Mouse (Mus musculus): Measurements from ENCODE around the gene Ccs. TPM values are rescaled to one million over a fixed set of nuclear protein-coding genes. Genes with fewer than 3 reads are reported as not detected.
"Not testable (repeated sequence)": the region's sequence is repeated elsewhere in the genome, so short reads cannot be mapped to it uniquely, and the experiment has no call there.

The Ccs gene
- total RNA-seq (2021): 10 to 100 TPM; 39.4 to 47.5 TPM
- long read RNA-seq, transcript Ccs-201 (8 exons, 1,067 nt): major isoform, 31 of 38 reads
- long read RNA-seq, partial matches to known transcripts: 3 of 38 reads
- long read RNA-seq, other reads (novel, unspliced or antisense): 3 of 38 reads

DNA sequence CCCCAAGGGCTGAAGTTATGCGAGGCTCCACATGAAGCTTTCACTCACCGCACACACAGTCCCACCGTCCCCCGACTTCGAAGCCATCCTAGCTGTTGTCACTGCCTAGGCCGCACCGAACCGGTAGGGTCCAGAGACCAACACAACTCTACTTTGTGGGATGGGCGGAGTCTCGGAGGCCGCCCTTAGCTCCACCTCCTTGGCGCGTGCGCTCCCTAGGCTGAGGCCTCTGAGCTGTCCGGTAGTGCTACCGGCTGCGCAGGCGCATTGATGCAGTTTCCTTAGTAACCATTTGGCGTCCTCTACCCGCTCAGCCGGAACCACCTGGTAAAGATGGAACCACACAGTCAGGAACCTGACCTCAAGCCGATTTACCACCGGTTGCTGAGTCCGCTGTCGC is at the start of gene Ccs, which contains the start of gene Ccdc87:
Ccs (minus strand) TSS at position 184 of the 400 bp plus-strand sequence.
Ccdc87 (plus strand) TSS at position 218 of the 400 bp plus-strand sequence.
- DNase-seq (ENCODE audit: low spot score in 2 of 2): peak; percentile 93 to 95

DNA sequence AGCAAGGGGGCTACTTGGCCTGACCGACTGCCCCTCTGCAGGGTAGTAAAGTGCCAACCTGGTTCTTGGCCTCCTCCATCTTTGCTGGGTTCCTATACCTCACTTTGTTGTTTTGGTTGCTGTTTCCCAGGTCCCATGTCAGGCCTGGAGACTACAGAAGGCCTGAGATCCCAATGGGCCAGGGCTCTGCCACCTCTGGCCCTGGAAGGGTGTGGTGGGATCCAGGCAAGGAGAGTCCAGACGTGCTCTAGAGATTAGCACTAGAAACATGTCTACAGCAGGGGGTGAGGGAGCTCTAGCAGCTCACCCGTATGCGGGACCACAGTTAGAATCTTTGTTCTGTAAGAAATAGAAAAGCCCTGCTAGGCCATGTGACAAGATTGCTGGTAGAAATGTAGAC is 44.8 kb upstream of the Ccs start:
- DNase-seq (ENCODE audit: low spot score in 2 of 2): no peak

DNA sequence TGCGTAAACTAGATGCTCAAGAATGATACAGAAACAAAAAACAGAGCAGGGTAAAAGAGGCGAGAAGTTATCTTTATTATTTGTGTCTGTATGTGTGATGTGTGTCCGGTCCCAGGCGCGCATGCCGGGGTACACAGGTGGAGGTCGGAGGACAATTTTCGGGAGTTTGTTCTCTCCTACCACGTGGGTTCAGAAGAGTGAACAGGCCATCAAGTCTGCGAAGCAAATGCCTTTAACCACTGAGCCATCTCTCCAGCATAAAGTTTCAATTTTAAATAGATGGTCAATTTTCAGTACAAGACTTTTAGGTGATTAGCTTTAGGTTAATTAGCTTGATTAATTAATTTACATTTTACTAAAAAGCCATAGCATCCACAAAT is 40.2 kb upstream of the Ccs start:
- no peak for DNase-seq (ENCODE audit: low spot score in 2 of 2)

DNA sequence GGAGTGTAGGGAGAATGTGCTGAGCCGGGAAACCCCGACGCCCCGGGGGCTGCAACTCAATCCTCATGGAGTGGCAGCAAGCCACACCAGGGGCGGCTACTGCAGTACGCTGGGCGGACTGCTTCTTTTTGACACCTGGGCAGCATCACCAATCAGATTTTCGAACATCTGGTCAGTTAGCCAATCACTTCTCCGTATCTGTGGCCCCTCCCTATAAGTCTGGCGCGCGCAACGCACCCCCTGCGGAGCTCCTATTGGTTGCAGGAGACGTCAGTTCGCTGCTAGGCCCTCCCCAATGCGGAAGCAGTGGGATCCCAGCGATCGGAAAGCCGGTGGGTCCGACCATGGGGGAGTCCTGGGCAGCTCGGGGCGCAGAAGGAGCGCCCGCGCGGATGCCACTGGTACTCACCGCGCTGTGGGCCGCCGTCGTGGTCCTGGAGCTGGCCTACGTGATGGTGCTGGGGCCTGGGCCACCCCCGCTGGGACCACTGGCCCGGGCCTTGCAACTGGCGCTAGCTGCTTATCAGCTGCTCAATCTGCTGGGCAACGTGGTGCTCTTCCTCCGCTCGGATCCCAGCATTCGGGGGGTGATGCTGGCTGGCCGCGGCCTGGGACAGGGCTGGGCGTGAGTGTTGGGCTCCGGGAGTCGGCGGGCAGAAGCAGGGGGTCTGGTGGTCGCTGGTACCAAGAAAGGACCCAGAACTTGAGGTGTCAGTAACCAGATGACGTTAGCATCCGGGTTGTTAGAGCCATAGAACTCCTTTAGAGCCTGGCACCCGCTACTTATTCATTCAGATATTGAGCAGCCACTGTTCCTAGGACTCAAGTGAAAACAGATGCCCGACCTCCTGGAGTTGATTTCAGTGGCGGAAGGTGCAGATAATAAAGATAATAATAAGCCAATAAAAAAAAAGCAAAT is 39.5 kb upstream of the Ccs start, which contains the start of gene Zdhhc24:
Zdhhc24 (plus strand) TSS at position 264 of the 919 bp plus-strand sequence.
- peak; percentile 99 for DNase-seq (ENCODE audit: low spot score in 2 of 2)

DNA sequence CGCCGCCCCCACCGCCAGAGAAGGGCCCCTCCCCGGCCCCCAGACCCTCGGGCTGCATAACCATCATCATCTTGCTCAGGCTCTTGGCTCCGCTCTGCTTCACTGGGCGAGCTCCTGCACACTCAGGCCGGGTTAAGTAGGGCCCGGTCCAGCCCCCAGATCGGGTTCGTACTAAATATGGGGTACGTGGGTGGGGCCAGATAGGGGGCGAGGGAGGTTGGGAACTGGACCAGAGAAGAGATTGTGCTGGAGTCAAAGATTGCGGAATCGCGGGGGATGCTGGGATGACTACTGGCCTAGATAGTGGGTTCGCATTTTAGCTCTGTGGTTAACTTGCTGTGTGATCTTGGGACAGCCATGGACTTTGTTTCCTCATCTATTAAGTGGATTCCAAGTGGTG is 38.7 kb upstream of the Ccs start, which contains the start of gene Actn3:
Actn3 (minus strand) TSS at position 125 of the 400 bp plus-strand sequence.
- no peak for DNase-seq (ENCODE audit: low spot score in 2 of 2)

DNA sequence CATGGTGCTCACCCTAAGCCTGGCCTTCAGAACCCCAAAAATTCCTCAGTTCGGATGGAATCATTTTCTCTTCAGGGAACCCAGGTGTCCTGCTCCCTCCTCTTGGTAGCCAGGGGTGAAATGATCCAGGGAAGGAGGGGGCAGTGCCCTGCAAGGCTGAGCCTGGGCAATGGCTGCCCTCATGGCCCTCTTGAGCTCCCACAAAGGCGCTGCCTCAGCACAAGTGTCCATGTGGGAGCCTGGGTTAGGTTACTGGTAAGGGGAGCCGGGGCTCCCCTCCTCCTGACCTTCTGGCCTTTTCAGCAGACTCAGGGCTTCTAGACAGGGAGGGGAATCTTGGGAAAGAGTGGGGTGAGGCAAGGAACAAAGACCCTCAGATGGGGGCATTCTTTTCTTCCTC is 37.6 kb upstream of the Ccs start:
- DNase-seq (ENCODE audit: low spot score in 2 of 2): no peak

DNA sequence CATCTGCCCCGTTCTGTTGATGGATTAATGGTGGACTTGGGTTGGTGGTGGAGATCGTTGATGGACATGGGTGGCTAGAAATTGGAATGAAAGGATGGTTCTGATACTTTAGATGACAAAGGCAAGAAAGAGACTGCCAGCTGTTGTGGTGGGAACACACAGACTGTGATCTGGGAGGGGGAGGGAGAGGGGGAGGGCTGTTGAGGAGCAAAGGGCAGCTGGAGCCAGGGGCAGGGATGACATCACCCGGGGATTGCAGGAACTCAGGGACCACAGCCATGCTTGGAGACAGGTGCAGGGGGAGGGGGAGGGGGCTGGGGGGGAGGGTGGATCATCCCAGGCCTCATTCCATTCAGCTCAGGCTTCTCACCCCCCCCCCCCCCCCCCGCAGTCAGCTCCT is 37.1 kb upstream of the Ccs start:
- no peak for DNase-seq (ENCODE audit: low spot score in 2 of 2)

DNA sequence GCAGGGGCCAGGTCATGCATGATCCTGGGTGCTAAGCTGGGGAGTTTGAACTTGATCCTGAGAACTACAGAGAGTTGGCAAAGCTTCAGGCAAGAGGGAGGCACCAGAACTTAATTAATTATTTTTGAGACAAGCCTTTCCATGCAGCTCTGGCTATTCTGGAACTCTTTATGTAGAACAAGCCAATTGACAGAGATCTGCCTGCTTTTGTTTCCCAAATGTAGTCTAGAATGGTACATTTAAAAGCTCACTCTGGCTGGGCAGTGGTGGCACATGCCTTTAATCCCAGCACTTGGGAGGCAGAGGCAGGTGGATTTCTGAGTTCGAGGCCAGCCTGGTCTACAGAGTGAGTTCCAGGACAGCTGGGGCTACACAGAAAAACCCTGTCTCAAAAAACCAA is 35.5 kb upstream of the Ccs start:
- not testable (repeated sequence) for DNase-seq (ENCODE audit: low spot score in 2 of 2)

DNA sequence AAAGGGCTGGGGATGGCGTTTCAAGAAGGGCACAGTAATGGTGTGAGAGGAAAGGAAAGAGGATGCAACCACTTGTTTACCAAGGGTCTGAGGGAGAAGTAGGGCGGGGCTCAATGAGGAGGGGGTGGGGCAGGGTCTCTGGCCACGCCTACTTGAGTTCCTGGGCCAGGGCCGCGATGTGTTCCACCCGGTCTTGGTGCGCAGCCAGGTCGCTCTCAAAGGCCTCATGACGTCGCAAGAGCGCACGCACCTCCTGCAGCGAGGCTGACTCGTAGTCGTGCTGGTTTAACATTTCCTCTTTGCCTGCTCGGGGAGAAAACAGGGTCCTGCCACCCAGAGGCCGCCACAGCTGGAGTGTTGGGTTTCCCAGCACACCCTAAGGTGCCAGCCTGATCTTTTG is 26.0 kb upstream of the Ccs start:
- DNase-seq (ENCODE audit: low spot score in 2 of 2): peak in 1 of 2 experiments; percentile 25

DNA sequence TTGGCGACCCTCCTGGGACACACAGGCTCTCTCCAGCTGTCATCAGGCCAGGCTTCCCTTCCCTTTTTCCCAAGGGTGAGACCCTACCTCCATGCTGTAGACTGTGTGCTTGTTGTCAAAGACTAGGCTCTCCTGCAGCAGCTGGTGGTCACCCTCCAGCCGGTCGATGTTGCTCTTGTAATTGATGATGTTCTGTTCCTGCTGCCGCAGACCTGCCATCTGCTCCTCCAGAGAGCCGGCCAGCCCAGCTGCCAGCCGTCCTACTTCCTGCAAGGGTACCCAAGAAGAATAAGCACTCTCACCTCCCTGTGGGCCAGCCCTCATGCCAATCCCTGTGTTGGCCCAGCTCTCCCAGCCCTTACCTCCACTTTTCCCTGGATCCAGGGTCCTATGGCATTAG is 23.9 kb upstream of the Ccs start:
- DNase-seq (ENCODE audit: low spot score in 2 of 2): no peak

DNA sequence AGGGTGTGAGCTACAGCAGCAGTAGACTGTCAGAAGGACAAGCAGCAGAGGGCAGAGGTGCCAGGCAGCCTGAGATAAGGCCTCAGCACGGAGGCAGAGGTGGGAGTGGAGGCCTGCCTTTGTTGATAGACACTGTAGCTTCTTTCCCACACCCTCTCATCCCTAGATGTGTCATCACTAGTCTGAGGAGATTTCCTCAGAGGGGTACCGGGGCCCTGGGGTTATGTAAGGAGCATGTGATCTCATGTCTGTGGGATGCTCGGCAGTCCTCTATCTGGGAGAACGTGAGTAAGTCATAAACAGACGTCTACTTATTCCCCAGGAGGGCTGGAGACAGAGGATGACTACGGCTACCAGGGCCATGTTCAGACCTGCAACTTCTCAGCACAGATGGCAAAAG is 19.9 kb upstream of the Ccs start:
- DNase-seq (ENCODE audit: low spot score in 2 of 2): no peak

DNA sequence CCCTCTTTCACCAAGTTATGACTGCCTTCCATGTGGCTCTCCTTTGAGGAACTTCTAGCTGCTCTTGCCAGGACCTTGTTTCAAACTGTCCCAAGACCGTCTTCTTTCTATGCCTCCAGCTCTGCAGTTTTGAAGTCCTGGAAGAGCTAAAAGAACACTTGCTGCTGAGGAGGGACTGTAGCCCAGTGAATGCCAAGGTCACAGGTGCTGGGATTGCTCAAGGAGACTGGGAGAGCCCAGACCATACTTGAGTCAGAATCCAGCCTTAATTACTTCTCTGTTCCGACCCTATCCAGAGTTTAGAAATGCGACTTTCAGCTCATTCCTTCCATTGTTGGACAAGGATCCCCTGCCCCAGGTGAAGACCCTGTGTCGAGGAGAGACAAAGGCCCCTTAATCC is 16.8 kb upstream of the Ccs start:
- DNase-seq (ENCODE audit: low spot score in 2 of 2): no peak

DNA sequence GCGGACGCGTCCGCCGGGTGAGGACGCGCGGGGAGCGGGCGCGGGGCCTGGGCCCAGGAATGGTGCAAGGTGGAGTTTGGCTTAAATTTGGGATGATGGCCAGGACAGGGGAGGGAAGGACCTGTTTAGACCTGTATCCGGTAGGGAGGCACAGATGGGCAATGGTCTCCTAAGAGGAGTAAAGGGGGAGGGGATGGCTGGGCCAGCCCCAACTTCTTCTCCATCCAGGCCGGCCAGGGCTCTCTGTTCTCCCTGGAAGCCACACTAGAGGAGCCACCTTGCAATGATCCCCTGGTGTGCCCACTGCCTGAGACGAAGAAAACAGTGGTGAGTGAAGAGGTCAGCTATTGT is 16.3 kb upstream of the Ccs start:
- no peak for DNase-seq (ENCODE audit: low spot score in 2 of 2)

DNA sequence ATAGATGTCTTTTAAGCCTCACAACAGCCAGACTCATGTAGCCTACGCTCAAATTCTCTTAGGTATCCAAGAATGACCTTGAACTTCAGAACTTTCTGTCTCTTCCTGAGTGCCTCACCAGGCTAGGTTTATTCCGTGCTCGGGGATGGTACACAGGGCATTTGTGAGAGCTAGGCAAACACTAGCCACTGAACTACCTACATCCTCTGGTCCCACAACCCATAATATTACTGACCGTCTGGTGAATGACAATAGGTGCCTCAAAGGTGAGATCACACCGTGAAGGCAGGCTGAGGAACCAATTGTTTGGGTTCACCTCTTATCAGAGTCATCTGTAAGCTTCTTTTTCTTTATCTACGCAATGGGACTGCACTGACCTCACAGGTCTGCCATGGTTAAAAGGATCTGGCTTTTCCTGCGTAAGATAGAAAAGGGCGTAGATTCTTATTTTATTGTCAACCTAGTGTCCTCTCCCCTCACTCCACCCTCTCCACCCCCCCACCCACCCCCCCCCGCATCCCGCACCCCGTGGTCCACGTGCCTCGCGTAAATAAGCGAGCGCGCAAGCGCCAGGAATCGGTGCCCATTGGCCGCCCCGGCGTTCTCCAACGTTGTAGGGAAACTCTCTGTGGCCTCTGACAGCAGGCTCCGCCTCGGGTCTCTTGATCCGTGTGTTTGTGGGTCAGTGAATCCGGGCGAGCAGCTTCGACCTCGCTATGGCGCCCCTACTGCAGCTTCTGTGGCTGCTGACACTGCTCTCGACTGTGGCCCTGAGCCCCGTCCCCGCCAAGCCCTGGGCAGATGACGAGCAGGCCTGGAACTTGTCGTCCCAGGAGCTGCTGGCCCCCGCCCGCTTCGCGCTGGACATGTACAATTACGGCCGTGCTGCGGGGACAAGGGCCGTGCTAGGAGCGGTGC is 15.7 kb upstream of the Ccs start, which contains the start of gene Ctsf:
Ctsf (plus strand) TSS at position 579 of the 918 bp plus-strand sequence.
- peak; percentile 84 to 89 for DNase-seq (ENCODE audit: low spot score in 2 of 2)

DNA sequence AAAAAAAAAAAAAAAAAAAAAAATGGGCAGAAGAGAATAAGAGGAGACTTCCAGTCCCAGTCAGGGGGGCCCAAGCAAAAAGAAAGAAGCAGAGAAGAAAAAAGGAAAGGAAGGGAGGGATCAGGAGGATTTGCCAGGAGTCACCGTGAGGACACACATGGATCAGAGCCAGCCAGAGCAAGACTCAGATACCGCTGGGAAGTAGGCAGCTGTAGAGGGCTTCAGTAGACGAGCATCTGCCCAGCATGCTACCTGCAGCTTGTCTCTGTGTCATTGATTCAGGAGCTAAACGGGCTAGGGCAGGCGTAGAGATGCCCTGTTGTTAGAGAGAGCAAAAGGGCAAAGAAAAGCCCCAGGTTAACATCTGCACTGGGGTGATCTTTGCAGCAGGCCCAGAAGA is 11.1 kb upstream of the Ccs start:
- no peak for DNase-seq (ENCODE audit: low spot score in 2 of 2)

DNA sequence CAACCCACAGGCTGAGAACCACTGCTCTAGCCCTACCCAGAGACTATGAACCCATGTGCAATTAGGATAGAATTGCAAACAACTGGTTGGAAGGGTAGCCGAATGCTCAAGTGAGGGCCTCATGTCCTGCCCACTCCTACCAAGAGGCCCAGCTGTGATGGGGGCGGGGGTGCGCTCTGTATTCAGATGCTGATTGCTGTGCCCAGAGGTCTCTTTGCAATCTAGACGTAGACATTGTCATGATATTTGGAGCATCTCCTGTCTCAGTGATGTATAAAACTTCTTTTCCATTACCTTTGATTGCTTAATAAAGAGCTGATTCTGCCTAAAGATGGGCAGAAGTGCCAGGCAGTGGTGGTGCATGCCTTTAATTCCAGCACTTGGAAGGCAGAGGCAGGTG is 10.7 kb upstream of the Ccs start:
- DNase-seq (ENCODE audit: low spot score in 2 of 2): no peak

DNA sequence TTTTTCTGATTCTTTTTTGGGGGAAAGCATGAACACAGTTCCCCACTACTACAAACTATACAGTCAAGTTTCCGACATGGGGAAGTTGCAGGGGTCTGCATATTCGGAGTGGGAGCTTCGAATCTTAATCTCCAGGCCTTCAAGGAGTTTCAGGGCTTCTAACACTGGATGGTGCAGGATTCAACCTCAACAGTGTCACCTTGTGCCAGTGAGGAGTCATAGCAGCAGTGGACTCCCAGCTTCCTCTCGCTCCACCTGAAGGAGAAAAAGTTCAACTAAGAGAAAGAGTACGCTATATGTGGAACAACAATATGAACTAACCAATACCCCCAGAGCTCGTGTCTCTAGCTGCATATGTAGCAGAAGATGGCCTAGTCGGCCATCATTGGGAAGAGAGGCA is 8.4 kb upstream of the Ccs start:
- no peak for DNase-seq (ENCODE audit: low spot score in 2 of 2)

DNA sequence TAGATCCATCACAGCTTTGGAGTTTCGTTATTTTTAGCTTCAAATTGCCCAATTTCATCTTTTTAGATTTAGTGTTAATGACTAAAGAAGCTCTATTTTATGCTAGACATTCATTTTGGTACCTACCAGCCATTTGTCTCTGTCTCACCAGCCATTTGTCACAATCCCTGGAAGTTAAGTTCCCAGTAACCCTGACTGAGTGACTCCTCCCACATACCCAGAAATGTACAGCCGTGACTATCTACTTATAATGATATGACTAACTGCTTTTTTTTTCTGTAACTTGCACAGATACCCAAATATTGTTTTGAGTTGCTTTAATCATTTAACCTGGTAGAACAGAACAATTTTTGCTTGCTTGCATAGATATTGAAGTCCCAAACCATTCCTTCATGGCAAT is 6.7 kb upstream of the Ccs start:
- no peak for DNase-seq (ENCODE audit: low spot score in 2 of 2)

DNA sequence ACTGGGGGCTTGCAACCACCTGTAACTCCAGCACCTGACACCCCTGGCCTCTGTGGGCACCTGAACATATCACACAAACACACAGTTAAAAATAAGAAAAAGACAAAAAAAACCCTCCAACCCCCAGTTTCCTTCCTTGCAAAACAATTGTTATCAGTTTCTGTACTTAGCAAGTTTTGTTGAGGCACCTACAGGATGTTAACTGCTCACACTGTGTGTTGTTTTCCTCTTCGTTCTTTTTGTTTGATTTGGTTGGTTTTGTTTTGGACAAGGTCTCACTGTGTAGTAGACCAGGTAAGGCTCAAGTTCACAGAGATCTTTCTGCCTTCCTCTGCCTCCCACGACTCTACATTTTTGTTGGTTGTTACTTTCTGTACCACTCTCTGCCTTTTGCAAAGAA is 3.5 kb upstream of the Ccs start:
- no peak for DNase-seq (ENCODE audit: low spot score in 2 of 2)

DNA sequence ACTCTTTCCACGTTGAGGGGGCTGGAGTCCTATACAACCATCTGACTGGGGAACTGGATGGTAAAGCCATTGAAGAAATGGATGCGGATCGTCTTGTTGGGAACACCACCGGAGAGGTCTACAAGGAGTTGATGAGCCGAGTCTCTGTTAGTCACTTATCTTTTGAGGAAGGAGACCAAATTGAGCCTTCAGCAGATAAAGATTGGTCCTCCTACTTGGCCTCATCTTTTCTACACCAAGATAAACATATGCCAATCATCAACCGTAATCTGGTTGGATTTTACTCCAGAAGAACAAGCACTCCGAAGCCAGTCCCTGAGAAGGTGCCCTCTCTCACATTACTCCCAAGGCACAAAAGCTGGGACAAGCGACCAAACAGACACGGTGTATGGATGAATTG is 1.7 kb upstream of the Ccs start:
- DNase-seq (ENCODE audit: low spot score in 2 of 2): no peak

DNA sequence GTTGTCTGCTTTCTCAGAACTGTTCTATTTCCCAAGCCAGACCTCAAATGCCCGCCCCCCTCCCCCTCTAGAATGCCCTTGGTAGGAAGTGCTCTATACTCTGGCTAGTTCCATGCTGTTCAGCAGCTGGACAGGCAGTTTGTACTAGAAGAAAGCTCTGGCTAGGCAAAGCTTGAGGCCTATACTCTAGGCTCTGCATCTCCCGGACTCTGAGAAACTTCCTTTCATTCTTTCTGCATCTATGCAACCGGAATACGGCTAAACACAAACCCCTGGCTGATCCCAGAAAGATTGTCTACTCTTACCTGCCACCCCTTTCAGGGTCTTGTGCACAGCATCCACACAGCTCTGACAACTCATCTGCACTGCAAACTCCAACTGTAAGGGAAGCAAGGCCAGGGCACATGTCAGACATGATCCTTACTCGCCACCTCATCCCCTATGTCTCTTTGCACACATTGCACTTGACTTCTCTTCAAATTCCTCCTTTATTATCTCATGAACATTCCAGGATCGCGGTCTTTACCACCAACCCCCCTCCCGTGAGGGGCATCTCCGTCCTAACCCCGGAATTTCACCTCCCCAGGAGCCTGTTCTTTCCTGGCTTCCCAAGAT is 499 bp downstream of the Ccs start:
- no peak for DNase-seq (ENCODE audit: low spot score in 2 of 2)

Data from layer of hippocampus, postnatal 10 days (tissue).